Mouse (Mus musculus) limb, embryonic 10.5 days (tissue): Measurements from ENCODE around the gene Ralgds. TPM values are rescaled to one million over a fixed set of nuclear protein-coding genes. Genes with fewer than 3 reads are reported as not detected.

Experiments used
- DNase-seq: peaks from one replicate; pipeline ENCODE4 v3.0.0-alpha.2; 2017; ENCODE audit warnings: low spot score
- H3K27ac ChIP-seq: fragments of 300-500 bp; sonication (generic); 2 replicates; pipeline ENCODE4 v1.5.1; 2016; ENCODE audit warnings: mild to moderate bottlenecking
- H3K27me3 ChIP-seq: fragments of 300-500 bp; sonication (generic); 2 replicates; pipeline ENCODE4 v1.6.1; 2016; ENCODE audit warnings: low read depth, mild to moderate bottlenecking; ENCODE audit not compliant: poor library complexity, severe bottlenecking
- H3K36me3 ChIP-seq: fragments of 300-500 bp; sonication (generic); 2 replicates; pipeline ENCODE4 v1.6.1; 2016; ENCODE audit warnings: mild to moderate bottlenecking, moderate library complexity
- H3K4me1 ChIP-seq: fragments of 300-500 bp; sonication (generic); 2 replicates; pipeline ENCODE4 v1.6.1; 2016
- H3K4me3 ChIP-seq: fragments of 300-500 bp; sonication (generic); 2 replicates; pipeline ENCODE4 v1.5.1; 2016; ENCODE audit warnings: mild to moderate bottlenecking, moderate library complexity
- H3K9me3 ChIP-seq: fragments of 300-500 bp; sonication (generic); replicated peaks from 2 replicates; pipeline ENCODE4 v1.6.1; 2016; ENCODE audit warnings: mild to moderate bottlenecking
- WGBS: fragments of 180-500 bp; shearing (Covaris S2); methylation state at CpG from one replicate; pipeline ENCODE4 v1.1.7; 2016; 5-methylcytosine and 5-hydroxymethylcytosine counted together
- polyA plus RNA-seq: library from polyadenylated mRNA; unstranded; fragments of >200 nt; fragmentation: Nextera tagmentation; extraction: Ambion mirVana; gene quantifications from 2 replicates; pipeline ENCODE4 v1.2.1, GENCODE M21; 2016

Ralgds gene
- polyA plus RNA-seq, 1 experiment from 2014 or later: 46.7 TPM

DNA sequence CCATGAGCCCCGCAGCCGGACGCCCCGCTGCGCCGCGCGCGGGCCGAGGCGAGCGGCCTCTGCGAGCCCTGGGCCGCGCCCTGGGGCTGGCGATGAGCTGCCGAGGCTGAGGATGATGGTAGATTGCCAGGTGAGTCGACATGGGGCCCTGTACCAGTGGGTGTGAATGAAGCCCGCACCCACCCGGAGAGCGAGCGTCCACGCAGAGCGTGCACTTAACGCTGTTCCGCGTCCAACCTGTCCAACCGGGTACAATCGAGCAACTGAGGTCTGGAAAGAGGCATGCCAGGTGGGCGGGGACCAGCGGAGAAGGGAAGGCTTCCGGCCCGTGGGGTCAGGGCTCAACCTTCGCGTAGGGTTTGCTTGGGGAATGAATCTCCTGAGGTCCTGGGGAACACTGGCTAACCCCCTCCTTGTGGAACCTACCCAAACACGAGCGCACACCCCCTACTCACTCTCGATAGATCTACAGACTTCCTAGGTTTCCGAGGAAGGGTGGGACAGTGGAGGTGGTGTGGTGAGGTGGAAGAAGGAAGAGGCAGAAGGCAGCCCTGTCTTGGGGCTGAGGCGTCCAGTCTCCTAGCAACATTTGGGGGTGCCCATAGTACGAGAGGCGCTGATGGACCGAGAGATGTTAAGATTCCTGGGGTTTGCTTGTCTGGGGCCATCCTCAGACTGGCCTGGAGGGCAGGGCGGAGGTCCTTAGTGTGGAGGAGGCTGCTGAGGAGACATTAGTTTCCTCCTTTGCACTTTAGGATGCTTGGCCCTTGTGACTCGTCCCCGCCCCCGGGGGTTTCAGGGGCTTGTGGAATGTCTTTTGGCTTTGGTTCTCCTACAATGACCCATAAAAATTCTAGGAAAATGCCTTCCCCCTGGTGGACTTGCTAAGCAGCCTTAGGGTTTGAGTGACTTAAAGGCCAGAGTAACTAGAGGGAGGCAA is 776 bp downstream of the Ralgds start:
- Histone ChIP-seq H3K36me3 (peaks cover 23% of the 10 kb centered on the region), H3K27ac (peak overlapping the region; percentile 91), H3K4me3 (peak overlapping the region; percentile 81), H3K4me1 (peaks cover 53% of the 10 kb centered on the region), H3K9me3 (no peaks in the 10 kb centered on the region), H3K27me3 (peaks cover 19% of the 10 kb centered on the region)
- WGBS: 8% methylated on average over 47 of the region's 47 CpGs
- peak; percentile 73 for DNase-seq

DNA sequence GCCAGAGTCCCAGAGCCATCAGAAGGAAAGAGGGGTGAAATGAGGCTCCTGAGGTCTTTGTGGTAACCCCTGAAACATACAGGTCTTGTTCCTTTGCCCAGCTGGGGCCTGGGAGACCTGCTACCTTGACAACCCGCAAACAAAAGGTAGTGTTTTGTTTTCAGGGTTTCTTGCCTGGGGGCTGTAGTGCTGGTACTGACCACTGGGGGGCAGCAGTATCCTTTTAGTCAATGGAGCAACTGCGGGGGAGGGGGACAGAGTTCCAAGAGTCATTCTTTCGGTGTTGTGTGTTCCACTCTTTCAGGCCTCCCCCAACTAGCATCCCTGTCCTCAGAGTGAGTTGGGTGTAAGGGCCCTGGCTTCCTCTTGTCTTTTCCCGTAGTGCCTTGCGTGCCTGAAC is 1.6 kb downstream of the Ralgds start:
- Histone ChIP-seq H3K4me1 (peaks cover 58% of the 10 kb centered on the region), H3K27ac (peak overlapping the region; percentile 91), H3K36me3 (peaks cover 26% of the 10 kb centered on the region), H3K4me3 (peak overlapping the region; percentile 81), H3K27me3 (peaks cover 19% of the 10 kb centered on the region), H3K9me3 (no peaks in the 10 kb centered on the region)
- peak; percentile 92 for DNase-seq
- 27% methylated on average over 5 of the region's 5 CpGs for WGBS

DNA sequence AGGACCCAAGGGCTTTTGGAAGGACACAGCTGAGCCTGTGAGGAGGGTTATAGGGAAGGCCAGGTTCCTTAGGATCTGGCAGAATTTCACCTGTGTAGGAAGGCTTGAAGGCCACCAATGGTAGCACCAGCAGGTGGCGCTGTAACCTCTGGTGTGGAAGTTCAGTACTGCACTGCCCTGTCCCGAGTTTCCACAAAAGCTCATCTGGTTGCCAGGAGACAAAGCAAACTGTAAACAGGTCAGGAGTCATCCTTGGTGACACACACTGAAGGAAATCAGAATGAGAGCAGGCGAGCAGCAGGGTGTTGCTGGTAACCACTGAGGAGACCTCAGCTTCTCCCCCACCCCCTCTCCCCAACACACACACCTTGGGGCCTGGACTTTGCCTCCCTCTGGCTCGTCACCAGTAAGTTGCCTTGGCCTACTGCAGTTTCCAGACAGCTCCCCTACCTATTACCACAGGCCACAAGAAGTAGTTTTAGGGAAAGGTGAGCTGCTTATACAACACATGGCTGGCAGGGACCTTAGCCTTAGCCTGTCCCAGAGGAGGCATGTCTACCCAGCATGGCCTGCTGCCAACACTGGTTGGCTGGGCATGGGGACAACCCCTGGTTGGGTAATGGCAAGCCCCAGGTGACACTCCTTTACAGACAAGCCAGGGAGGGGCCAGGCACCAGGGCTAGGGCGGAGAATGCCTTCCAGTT is 4.4 kb downstream of the Ralgds start:
- 47% methylated on average over 5 of the region's 5 CpGs for WGBS
- Histone ChIP-seq H3K36me3 (peaks cover 35% of the 10 kb centered on the region), H3K27me3 (0 out of 2 replicates have a peak, but pooled peaks cover 2% of the 10 kb centered on the region), H3K9me3 (no peaks in the 10 kb centered on the region), H3K4me1 (peaks cover 79% of the 10 kb centered on the region), H3K4me3 (no peak overlapping the region), H3K27ac (no peak overlapping the region)
- peak; percentile 86 for DNase-seq

DNA sequence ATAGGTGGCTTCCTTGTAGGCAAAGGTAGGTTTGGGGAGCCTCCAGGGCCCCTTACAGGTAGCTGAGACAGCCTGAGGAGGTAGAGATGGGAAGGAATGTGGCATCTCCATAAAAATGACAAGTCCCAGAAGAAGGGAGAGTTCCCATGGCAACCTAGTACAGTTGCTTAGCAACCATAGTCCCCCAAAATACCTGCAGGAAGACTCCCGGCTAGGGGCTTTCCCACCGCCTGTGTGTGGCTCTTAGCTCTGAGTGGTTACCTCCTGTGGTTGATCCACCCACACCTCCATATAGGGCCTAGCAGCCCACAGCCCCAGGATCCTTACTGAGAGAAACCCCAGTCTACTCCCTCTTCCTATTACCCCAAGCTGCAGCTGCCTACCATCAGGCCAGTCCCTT is 5.3 kb downstream of the Ralgds start:
- WGBS: 36% methylated on average over 2 of the region's 2 CpGs
- DNase-seq: no peak
- peaks cover 39% of the 10 kb centered on the region for H3K36me3 ChIP-seq
- H3K27me3 ChIP-seq: no peaks in the 10 kb centered on the region
- H3K27ac ChIP-seq: no peak overlapping the region
- peaks cover 73% of the 10 kb centered on the region for H3K4me1 ChIP-seq
- H3K9me3 ChIP-seq: no peaks in the 10 kb centered on the region
- no peak overlapping the region for H3K4me3 ChIP-seq

DNA sequence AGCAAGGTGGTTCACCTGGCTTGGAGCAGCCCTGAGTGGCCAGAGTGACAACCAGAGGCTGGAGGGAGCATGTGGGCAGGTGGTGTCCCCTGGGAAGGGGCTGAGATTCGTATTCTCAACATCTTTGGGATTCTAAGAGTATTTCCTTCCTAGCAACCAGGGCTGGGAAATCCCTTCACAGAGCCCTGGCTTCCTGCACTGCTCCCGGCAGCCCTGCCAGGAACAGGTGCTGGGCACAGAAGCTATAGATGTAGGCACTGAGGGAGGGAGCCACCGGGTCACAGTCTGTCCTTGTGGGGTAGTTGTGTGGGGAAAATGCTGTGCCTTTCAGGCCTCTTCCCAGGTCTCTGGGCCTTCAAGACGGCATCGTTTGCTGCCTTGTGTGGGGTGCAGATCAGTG is 7.7 kb downstream of the Ralgds start:
- H3K4me3 ChIP-seq: no peak overlapping the region
- H3K9me3 ChIP-seq: no peaks in the 10 kb centered on the region
- no peak for DNase-seq
- H3K36me3 ChIP-seq: peaks cover 36% of the 10 kb centered on the region
- H3K27ac ChIP-seq: no peak overlapping the region
- no peaks in the 10 kb centered on the region for H3K27me3 ChIP-seq
- peaks cover 70% of the 10 kb centered on the region for H3K4me1 ChIP-seq
- 77% methylated on average over 5 of the region's 5 CpGs for WGBS

DNA sequence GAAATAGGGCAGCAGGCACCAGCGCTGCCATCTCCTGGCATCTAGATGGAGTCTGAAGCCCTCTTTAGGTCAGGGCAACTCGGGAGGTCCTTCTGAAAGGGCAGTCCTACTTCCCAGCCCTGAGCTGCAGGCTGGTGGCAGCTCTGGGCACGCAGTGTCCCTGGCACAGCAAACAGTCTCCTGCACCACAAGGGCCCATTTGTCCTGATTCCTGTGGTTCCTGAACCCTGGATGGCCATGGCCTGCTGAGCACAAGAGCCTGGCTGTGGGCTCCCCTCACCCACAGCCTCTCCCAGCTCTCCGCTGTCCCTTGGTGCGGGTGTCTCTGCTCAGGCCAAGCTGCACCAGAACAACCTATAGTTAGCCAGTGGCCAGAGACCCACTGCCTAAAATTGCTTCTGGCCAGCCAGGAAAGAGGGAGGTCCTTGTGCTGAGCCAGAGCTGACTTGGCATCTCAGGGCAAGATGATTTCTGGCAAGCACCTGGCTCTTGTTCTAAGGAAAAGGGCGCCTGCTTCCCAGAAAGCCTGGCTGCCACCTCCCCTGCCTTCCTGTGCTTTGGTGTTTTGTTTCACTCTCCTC is 8.7 kb downstream of the Ralgds start:
- no peak for DNase-seq
- H3K9me3 ChIP-seq: no peaks in the 10 kb centered on the region
- no peaks in the 10 kb centered on the region for H3K27me3 ChIP-seq
- H3K27ac ChIP-seq: peak overlapping the region; percentile 8; the same call in 1 of the 2 replicates
- H3K4me1 ChIP-seq: peaks cover 73% of the 10 kb centered on the region
- no peak overlapping the region for H3K4me3 ChIP-seq
- WGBS: 84% methylated on average over 6 of the region's 6 CpGs
- H3K36me3 ChIP-seq: peaks cover 27% of the 10 kb centered on the region

DNA sequence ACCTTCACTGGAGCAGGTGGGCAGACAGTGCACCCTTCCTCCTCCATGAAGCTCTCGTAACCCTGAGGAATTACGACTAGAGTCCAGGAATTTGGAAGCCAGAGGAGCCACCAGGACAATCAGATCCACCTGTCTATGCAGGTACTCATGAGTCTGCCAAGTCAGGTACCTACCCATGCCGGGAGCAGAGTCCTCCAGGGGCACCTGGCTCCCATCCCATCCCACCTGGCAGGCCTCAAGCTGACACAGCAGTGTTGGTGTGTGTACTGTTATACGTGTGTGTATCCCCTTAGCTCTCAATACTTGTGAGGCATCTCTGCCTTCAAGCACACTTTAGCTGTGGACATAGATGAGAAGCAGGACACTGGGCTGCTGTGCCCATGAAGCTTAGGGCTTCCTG is 9.2 kb downstream of the Ralgds start:
- no peaks in the 10 kb centered on the region for H3K27me3 ChIP-seq
- H3K4me3 ChIP-seq: no peak overlapping the region
- DNase-seq: no peak
- peak overlapping the region; percentile 8; the same call in 1 of the 2 replicates for H3K27ac ChIP-seq
- H3K4me1 ChIP-seq: peaks cover 73% of the 10 kb centered on the region
- 79% methylated on average over 4 of the region's 4 CpGs for WGBS
- no peaks in the 10 kb centered on the region for H3K9me3 ChIP-seq
- H3K36me3 ChIP-seq: peaks cover 23% of the 10 kb centered on the region

DNA sequence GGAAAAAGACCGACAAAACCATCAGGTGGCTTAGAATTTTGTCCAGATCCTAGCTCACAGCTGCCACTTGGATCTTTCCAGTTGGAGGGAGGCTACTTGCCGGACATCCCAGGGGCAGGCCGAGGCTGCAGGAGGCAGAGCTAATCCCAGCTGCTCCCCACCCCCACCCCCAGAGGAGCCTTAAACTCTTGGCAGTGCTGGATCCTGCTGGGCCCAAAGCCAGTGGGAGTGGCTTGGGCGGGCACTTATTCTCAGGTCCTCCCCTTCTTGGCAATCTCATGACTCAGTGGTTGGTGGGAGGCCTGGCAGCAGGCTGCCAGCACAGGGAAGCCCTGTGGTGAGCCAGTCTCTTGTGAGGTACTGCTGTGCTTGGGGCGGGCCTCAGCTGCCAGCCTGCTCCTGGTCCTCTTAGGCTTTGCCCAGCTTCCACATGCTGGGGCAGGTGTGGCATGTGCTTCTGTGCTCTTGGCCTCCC is 10.8 kb downstream of the Ralgds start:
- H3K27me3 ChIP-seq: no peaks in the 10 kb centered on the region
- peaks cover 16% of the 10 kb centered on the region for H3K36me3 ChIP-seq
- no peak for DNase-seq
- 24% methylated on average over 5 of the region's 5 CpGs for WGBS
- H3K4me3 ChIP-seq: no peak overlapping the region
- peaks cover 69% of the 10 kb centered on the region for H3K4me1 ChIP-seq
- no peaks in the 10 kb centered on the region for H3K9me3 ChIP-seq
- H3K27ac ChIP-seq: peak overlapping the region; percentile 27

DNA sequence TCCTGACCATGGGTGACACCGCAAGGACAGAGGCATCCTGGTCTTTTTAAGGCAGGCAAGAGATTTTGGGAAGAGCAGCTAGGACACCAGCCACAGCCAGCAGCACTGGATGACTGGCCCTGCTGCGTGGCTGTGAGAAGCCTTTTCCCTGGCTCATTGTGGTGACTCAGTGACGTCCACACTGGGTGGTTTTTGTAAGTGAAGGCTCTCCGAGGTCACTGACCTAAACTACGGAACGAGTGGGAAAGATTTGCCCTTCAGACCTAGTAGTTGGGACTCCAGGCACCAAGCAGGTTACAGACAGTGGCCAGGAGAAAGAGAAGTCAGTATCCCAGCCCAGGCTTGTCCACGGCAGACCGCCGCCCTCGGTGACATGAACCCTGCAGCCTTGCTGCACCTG is 11.5 kb downstream of the Ralgds start:
- peaks cover 65% of the 10 kb centered on the region for H3K4me1 ChIP-seq

DNA sequence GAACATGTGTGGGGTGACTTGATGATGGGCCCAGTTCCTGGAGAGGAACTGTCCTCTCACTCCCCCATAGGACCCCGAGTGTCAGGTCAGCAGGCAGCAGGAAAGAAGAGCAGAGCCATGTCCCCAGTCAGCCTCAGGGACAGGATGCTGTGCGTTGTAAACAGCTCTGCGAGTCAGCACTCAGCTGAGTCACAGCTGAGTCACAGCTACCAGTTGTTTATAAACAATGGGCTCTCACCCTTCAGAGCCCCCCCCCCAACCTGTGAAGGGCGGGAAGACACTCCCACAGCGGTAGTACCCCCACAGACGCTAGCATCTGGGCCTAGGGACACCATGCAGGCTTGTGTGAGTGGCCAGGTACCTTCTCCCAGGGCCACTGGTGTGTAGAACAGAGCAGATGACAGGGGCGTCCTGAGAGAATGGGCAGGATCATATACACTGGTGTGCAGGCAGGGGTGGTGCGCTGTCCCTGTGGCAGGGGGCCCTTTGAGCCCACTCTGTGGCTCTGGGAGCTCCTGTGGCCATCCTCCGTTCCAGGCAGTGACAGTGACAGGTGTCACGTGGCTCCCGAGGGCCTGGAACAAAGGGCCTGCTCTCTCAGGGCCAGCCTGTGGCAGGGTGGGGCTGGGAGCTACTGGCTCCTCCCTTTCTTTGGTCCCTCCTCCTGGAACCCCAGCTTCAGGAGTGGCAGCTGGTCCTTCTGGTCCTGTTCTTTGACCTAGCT is 12.5 kb downstream of the Ralgds start:
- WGBS: 12% methylated on average over 11 of the region's 11 CpGs
- Histone ChIP-seq H3K27me3 (no peaks in the 10 kb centered on the region), H3K9me3 (no peaks in the 10 kb centered on the region), H3K4me1 (peaks cover 67% of the 10 kb centered on the region), H3K4me3 (peak overlapping the region; percentile 6; the same call in 1 of the 2 replicates), H3K27ac (peak overlapping the region; percentile 80), H3K36me3 (peaks cover 12% of the 10 kb centered on the region)
- peak; percentile 56 for DNase-seq

More for the DNA sequence above, 11.5 kb downstream of the Ralgds start:
- H3K9me3 ChIP-seq: no peaks in the 10 kb centered on the region
- peak overlapping the region; percentile 80 for H3K27ac ChIP-seq
- peaks cover 14% of the 10 kb centered on the region for H3K36me3 ChIP-seq
- 83% methylated on average over 10 of the region's 10 CpGs for WGBS
- no peak for DNase-seq
- H3K27me3 ChIP-seq: no peaks in the 10 kb centered on the region
- no peak overlapping the region for H3K4me3 ChIP-seq

DNA sequence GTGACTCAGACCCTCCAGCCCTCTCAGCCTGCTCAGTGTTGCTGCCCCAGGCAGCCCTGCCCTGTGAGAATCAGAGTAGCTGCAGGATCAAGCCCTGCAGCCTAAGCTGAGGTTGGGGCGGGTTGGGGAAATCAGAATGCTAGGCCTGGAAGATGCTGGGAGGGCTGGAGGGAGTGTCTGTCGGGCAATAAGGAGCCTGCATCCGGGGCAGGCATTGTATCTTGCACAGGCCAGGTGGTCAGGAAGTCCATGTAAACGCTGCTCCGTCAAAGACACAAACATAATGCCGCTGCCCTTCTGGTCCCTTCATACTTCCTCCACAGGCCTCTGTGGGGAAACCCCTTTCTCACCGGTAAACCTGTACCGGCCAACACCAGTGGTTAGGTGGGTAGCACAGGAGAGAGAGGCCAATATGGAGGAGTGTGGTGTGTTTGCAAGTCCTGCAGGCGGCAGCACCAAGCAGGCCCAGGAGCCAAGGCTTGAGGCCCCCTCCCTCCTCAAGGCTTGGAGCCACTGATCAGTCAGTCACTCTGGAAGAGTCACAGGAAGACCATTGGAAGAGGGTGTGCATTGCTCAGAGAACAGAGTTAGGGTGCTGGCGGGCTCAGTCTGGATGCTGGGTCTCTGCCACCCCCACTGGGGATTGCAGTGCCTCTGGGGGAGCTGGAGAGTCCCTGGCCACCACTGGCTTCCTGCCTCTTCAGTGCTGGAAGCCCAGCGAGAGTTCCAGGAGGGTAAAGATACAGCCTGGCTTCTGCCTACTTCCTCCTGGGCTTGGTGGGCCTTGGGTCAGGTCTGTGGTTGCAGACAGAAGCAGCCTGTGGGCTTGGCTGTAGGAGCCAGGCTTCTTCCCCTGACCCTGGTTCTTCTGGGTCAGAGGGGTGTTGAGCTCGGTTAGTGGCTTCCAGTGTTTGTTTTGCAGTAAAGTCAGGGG is 13.3 kb downstream of the Ralgds start:
- Histone ChIP-seq H3K27ac (peak overlapping the region; percentile 80), H3K4me1 (peaks cover 70% of the 10 kb centered on the region), H3K9me3 (no peaks in the 10 kb centered on the region), H3K4me3 (peak overlapping the region; percentile 6; the same call in 1 of the 2 replicates), H3K36me3 (peaks cover 12% of the 10 kb centered on the region), H3K27me3 (no peaks in the 10 kb centered on the region)
- WGBS: 44% methylated on average over 12 of the region's 12 CpGs
- no peak for DNase-seq
